ENCODE assay signal across 8 mouse cellular contexts in the genomic region with DNA sequence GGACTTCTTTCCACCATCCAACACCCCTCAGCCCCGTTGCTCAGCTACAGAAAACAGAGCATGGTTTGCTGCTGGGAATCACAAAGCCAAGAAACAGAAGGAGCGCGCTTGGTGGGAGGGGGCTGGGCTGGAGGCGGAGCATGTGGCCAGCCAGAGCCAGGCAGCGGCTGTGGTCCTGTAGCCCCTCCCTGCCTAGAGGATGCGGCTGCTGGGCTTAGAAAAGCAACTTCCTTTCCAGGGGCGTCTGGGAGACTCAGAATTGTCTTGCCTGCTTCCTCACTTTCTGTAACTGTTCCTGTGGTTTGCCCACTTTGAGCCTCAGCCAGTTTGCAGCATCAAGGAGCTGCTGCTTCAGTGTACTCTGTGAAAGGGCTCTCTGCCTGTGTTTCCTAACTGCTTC. TPM values are rescaled to one million over a fixed set of nuclear protein-coding genes. Genes with fewer than 3 reads are reported as not detected.
DNase-seq lines count a peak whose midpoint lies in the region; ATAC-seq lines count a peak whose summit lies in the region.

No protein-coding gene starts in this region.

- WGBS in embryonic facial prominence, embryonic 14.5 days: 0% methylated on average over 6 of the region's 7 CpGs
- WGBS in heart, embryonic 11.5 days (ENCODE audit: insufficient replicate concordance): 2% methylated on average over 7 of the region's 7 CpGs
- 1% methylated on average over 7 of the region's 7 CpGs for WGBS in kidney, embryonic 14.5 days
- WGBS in limb, embryonic 13.5 days: 2% methylated on average over 7 of the region's 7 CpGs
- WGBS in midbrain, embryonic 15.5 days: under 1% methylated on average over 7 of the region's 7 CpGs
- 0% methylated on average over 7 of the region's 7 CpGs for WGBS in stomach, embryonic 14.5 days

- peak overlapping the region; percentile 72 for H3K4me2 ChIP-seq in embryonic facial prominence, embryonic 14.5 days (ENCODE audit: low read depth, low read length)
- peak overlapping the region; percentile 75 for H3K4me2 ChIP-seq in heart, embryonic 11.5 days
- H3K4me2 ChIP-seq in kidney, embryonic 14.5 days (replicated peaks; ENCODE audit: low read depth, low read length): peak overlapping the region; percentile 41
- H3K4me2 ChIP-seq in limb, embryonic 13.5 days (replicated peaks): peak overlapping the region; percentile 67
- peak overlapping the region; percentile 70 for H3K4me2 ChIP-seq in midbrain, embryonic 15.5 days
- H3K4me2 ChIP-seq in stomach, embryonic 14.5 days (replicated peaks; ENCODE audit: low read depth, low read length): peak overlapping the region; percentile 49

- peak overlapping the region; percentile 36 for H3K4me3 ChIP-seq in embryonic facial prominence, embryonic 14.5 days (ENCODE audit: low read depth, low read length)
- peak overlapping the region; percentile 38 for H3K4me3 ChIP-seq in heart, embryonic 11.5 days (ENCODE audit: low read depth, low read length)
- H3K4me3 ChIP-seq in kidney, embryonic 14.5 days (ENCODE audit: low read length): peak overlapping the region; percentile 29
- H3K4me3 ChIP-seq in limb, embryonic 13.5 days: peak overlapping the region; percentile 33
- peak overlapping the region; percentile 40 for H3K4me3 ChIP-seq in midbrain, embryonic 15.5 days
- H3K4me3 ChIP-seq in stomach, embryonic 14.5 days (ENCODE audit: low read depth, low read length): peak overlapping the region; percentile 13

- ATAC-seq in embryonic facial prominence, embryonic 14.5 days (ENCODE audit: low read depth): peak; percentile 89
- peak; percentile 67; the same call in 1 of the 2 replicates for ATAC-seq in heart, embryonic 11.5 days (replicated peaks; ENCODE audit: insufficient number of reproducible peaks, low FRiP score, low TSS enrichment)
- ATAC-seq in kidney, embryonic 14.5 days (ENCODE audit: low FRiP score, low TSS enrichment): peak; percentile 86
- ATAC-seq in limb, embryonic 13.5 days (ENCODE audit: low FRiP score, low read depth): peak; percentile 86
- ATAC-seq in midbrain, embryonic 15.5 days (replicated peaks): peak; percentile 79
- ATAC-seq in stomach, embryonic 14.5 days (ENCODE audit: insufficient number of reproducible peaks, insufficient read depth, low FRiP score, low read depth): peak; percentile 84

- H3K9me3 ChIP-seq in embryonic facial prominence, embryonic 14.5 days (ENCODE audit: control insufficient read depth, low read length): no peaks in the 10 kb centered on the region
- H3K9me3 ChIP-seq in heart, embryonic 11.5 days (replicated peaks; ENCODE audit: control insufficient read depth, low read length): no peaks in the 10 kb centered on the region
- H3K9me3 ChIP-seq in kidney, embryonic 14.5 days (ENCODE audit: control insufficient read depth, low read length): no peaks in the 10 kb centered on the region
- H3K9me3 ChIP-seq in limb, embryonic 13.5 days: no peaks in the 10 kb centered on the region
- no peaks in the 10 kb centered on the region for H3K9me3 ChIP-seq in midbrain, embryonic 15.5 days
- no peaks in the 10 kb centered on the region for H3K9me3 ChIP-seq in stomach, embryonic 14.5 days (ENCODE audit: control insufficient read depth, low read depth, low read length)

- peak; percentile 74 for DNase-seq in CD4-positive, CD25-positive, alpha-beta regulatory T cell, adult 2 months (ENCODE audit: low read depth, low spot score)
- peak; percentile 39 to 65 for DNase-seq in adrenal gland, postnatal 36 days
- peak; percentile 93 for DNase-seq in embryonic facial prominence, embryonic 14.5 days (ENCODE audit: low spot score)

- peak overlapping the region; percentile 59 for H3K9ac ChIP-seq in embryonic facial prominence, embryonic 14.5 days (ENCODE audit: low read depth, low read length)
- peak overlapping the region; percentile 64; the same call in 1 of the 2 replicates for H3K9ac ChIP-seq in heart, embryonic 11.5 days (ENCODE audit: low read depth, low read length)
- H3K9ac ChIP-seq in kidney, embryonic 14.5 days (ENCODE audit: low read depth, low read length): peak overlapping the region; percentile 51; the same call in 1 of the 2 replicates
- H3K9ac ChIP-seq in limb, embryonic 13.5 days: peak overlapping the region; percentile 63
- peak overlapping the region; percentile 64 for H3K9ac ChIP-seq in midbrain, embryonic 15.5 days
- H3K9ac ChIP-seq in stomach, embryonic 14.5 days (replicated peaks; ENCODE audit: low read depth, low read length): 0 out of 2 replicates have a peak overlapping the region, but pooled peaks have one; percentile 0

- H3K27ac ChIP-seq in embryonic facial prominence, embryonic 14.5 days (replicated peaks; ENCODE audit: low read depth, low read length): peak overlapping the region; percentile 91
- H3K27ac ChIP-seq in heart, embryonic 11.5 days (ENCODE audit: low read depth, low read length): peak overlapping the region; percentile 71
- peak overlapping the region; percentile 71 for H3K27ac ChIP-seq in kidney, embryonic 14.5 days (ENCODE audit: low read depth, low read length)
- peak overlapping the region; percentile 84 for H3K27ac ChIP-seq in limb, embryonic 13.5 days
- peak overlapping the region; percentile 100 for H3K27ac ChIP-seq in midbrain, embryonic 15.5 days
- peak overlapping the region; percentile 69 for H3K27ac ChIP-seq in stomach, embryonic 14.5 days (ENCODE audit: low read length)

- peaks cover 28% of the 10 kb centered on the region for H3K4me1 ChIP-seq in embryonic facial prominence, embryonic 14.5 days (ENCODE audit: control insufficient read depth, insufficient read depth, low read length)
- peaks cover 12% of the 10 kb centered on the region; the same call in 1 of the 2 replicates for H3K4me1 ChIP-seq in heart, embryonic 11.5 days (ENCODE audit: control insufficient read depth, insufficient read depth, low read length)
- H3K4me1 ChIP-seq in kidney, embryonic 14.5 days (ENCODE audit: control insufficient read depth, insufficient read depth, low read length): peaks cover 11% of the 10 kb centered on the region; the same call in 1 of the 2 replicates
- peaks cover 53% of the 10 kb centered on the region for H3K4me1 ChIP-seq in limb, embryonic 13.5 days
- peaks cover 57% of the 10 kb centered on the region for H3K4me1 ChIP-seq in midbrain, embryonic 15.5 days
- H3K4me1 ChIP-seq in stomach, embryonic 14.5 days (ENCODE audit: control insufficient read depth, insufficient read depth, low read length): peaks cover 11% of the 10 kb centered on the region; the same call in 1 of the 2 replicates

- no peaks in the 10 kb centered on the region for H3K36me3 ChIP-seq in embryonic facial prominence, embryonic 14.5 days (ENCODE audit: control insufficient read depth, insufficient read depth, low read length)
- H3K36me3 ChIP-seq in heart, embryonic 11.5 days (ENCODE audit: control insufficient read depth, insufficient read depth, low read length): no peaks in the 10 kb centered on the region
- no peaks in the 10 kb centered on the region for H3K36me3 ChIP-seq in kidney, embryonic 14.5 days (ENCODE audit: control insufficient read depth, insufficient read depth, low read length)
- no peaks in the 10 kb centered on the region for H3K36me3 ChIP-seq in limb, embryonic 13.5 days
- no peaks in the 10 kb centered on the region for H3K36me3 ChIP-seq in midbrain, embryonic 15.5 days (replicated peaks)
- no peaks in the 10 kb centered on the region for H3K36me3 ChIP-seq in stomach, embryonic 14.5 days (ENCODE audit: control insufficient read depth, insufficient read depth, low read length)

- no peaks in the 10 kb centered on the region for H3K27me3 ChIP-seq in embryonic facial prominence, embryonic 14.5 days (replicated peaks; ENCODE audit: control insufficient read depth, insufficient read depth, low read length)
- H3K27me3 ChIP-seq in heart, embryonic 11.5 days (ENCODE audit: control insufficient read depth, insufficient read depth, low read length): peaks cover 4% of the 10 kb centered on the region; the same call in 1 of the 2 replicates
- H3K27me3 ChIP-seq in kidney, embryonic 14.5 days (ENCODE audit: control insufficient read depth, insufficient read depth, low read length): no peaks in the 10 kb centered on the region; the same call in 1 of the 2 replicates
- H3K27me3 ChIP-seq in limb, embryonic 13.5 days: no peaks in the 10 kb centered on the region
- H3K27me3 ChIP-seq in midbrain, embryonic 15.5 days (replicated peaks): no peaks in the 10 kb centered on the region
- H3K27me3 ChIP-seq in stomach, embryonic 14.5 days (ENCODE audit: control insufficient read depth, insufficient read depth, low read length): no peaks in the 10 kb centered on the region

RNA-seq across cellular contexts. Expression of gene T2, which starts 16.0 kb away (rescaled TPM):
- not detected for total RNA-seq in adrenal gland, postnatal 36 days (2021)
- polyA plus RNA-seq in embryonic facial prominence, embryonic 14.5 days (2014; fragmentation: Nextera tagmentation; extraction: Ambion mirVana): 0.46 and 0.47 TPM in 2 replicates
- polyA plus RNA-seq in heart, embryonic 11.5 days (2014; fragmentation: Nextera tagmentation; extraction: Ambion mirVana): 0.73 and 0.79 TPM in 2 replicates
- 0.19 and 0.46 TPM in 2 replicates for polyA plus RNA-seq in kidney, embryonic 14.5 days (2014; fragmentation: Nextera tagmentation; extraction: Ambion mirVana)
- polyA plus RNA-seq in limb, embryonic 13.5 days (2015; fragmentation: Nextera tagmentation; extraction: Ambion mirVana): 1.1 and 1.3 TPM in 2 replicates
- polyA plus RNA-seq in midbrain, embryonic 15.5 days (2015; fragmentation: Nextera tagmentation; extraction: Ambion mirVana): 0.64 and 0.97 TPM in 2 replicates
- polyA plus RNA-seq in stomach, embryonic 14.5 days (2014; fragmentation: Nextera tagmentation; extraction: Ambion mirVana): 0.24 and 0.88 TPM in 2 replicates

RNA-seq across cellular contexts. Expression of gene Prr18, which starts 34.6 kb away (rescaled TPM):
- total RNA-seq in adrenal gland, postnatal 36 days (2021): under 1 TPM; 0.30 to 0.83 TPM
- 1.0 TPM in 2 replicates for polyA plus RNA-seq in embryonic facial prominence, embryonic 14.5 days (2014; fragmentation: Nextera tagmentation; extraction: Ambion mirVana)
- polyA plus RNA-seq in heart, embryonic 11.5 days (2014; fragmentation: Nextera tagmentation; extraction: Ambion mirVana): 0.39 TPM in 1 of 2 replicates, not detected in the other
- 0.43 and 0.49 TPM in 2 replicates for polyA plus RNA-seq in kidney, embryonic 14.5 days (2014; fragmentation: Nextera tagmentation; extraction: Ambion mirVana)
- polyA plus RNA-seq in limb, embryonic 13.5 days (2015; fragmentation: Nextera tagmentation; extraction: Ambion mirVana): 0.38 and 0.50 TPM in 2 replicates
- 19.1 and 19.9 TPM in 2 replicates for polyA plus RNA-seq in midbrain, embryonic 15.5 days (2015; fragmentation: Nextera tagmentation; extraction: Ambion mirVana)
- 0.69 and 0.83 TPM in 2 replicates for polyA plus RNA-seq in stomach, embryonic 14.5 days (2014; fragmentation: Nextera tagmentation; extraction: Ambion mirVana)

Comparison
In these comparisons a context has a peak if more than half of its experiments do, and no peak if none do; other contexts are left out.
1. Peak in every context shown above with its lines: DNase-seq, ATAC-seq, H3K4me3 ChIP-seq and H3K27ac ChIP-seq.
2. H3K9ac ChIP-seq: peak in every context shown above with its lines; median percentile 64 in heart, embryonic 11.5 days; 64 in midbrain, embryonic 15.5 days; 63 in limb, embryonic 13.5 days; 59 in embryonic facial prominence, embryonic 14.5 days; 51 in kidney, embryonic 14.5 days; 0 in stomach, embryonic 14.5 days.
3. RNA of gene Prr18, which starts 34.6 kb away (polyA plus RNA-seq): 19.1 to 19.9 TPM in midbrain, embryonic 15.5 days; 1.0 TPM in embryonic facial prominence, embryonic 14.5 days, 0.69 to 0.83 TPM in stomach, embryonic 14.5 days, 0.38 to 0.50 TPM in limb, embryonic 13.5 days, 0.43 to 0.49 TPM in kidney, embryonic 14.5 days and 0.39 TPM in heart, embryonic 11.5 days; every median in the first group is over 10 times any median in the second.